Mouse (Mus musculus): ENCODE data around the gene Edc3. TPM values are rescaled to one million over a fixed set of nuclear protein-coding genes. Genes with fewer than 3 reads are reported as not detected.

Gene Edc3
- polyA plus RNA-seq, 1 experiment, result 2.8 TPM

GRCm38 (mm10) chr9:57723315-57723715, 15.0 kb downstream of the Edc3 start:
- H3K9me3 ChIP-seq, result 0 out of 2 replicates have a peak, but pooled peaks cover 4% of the 10 kb centered on the region
- peaks cover 97% of the 10 kb centered on the region for H3K36me3 ChIP-seq (replicated peaks; ENCODE audit: low read length)
- TF ChIP-seq FLI1 (IDR thresholded peaks at IDR 0.05; ENCODE audit: low read length) (no peak), GATA1 (IDR thresholded peaks at IDR 0.05; ENCODE audit: borderline replicate concordance, low read length) (no peak)
- H3K4me1 ChIP-seq, result peaks cover 35% of the 10 kb centered on the region
- no peaks in the 10 kb centered on the region for H3K27me3 ChIP-seq (replicated peaks)
- no peak overlapping the region for H3K4me3 ChIP-seq (replicated peaks)

GRCm38 (mm10) chr9:57723796-57724195, 15.5 kb downstream of the Edc3 start:
- no peaks in the 10 kb centered on the region for H3K27me3 ChIP-seq (replicated peaks)
- no peak overlapping the region for H3K4me3 ChIP-seq (replicated peaks)
- H3K36me3 ChIP-seq (replicated peaks; ENCODE audit: low read length), result peaks cover 94% of the 10 kb centered on the region
- 0 out of 2 replicates have a peak, but pooled peaks cover 5% of the 10 kb centered on the region for H3K9me3 ChIP-seq
- H3K4me1 ChIP-seq, result peaks cover 36% of the 10 kb centered on the region
- TF ChIP-seq FLI1 (IDR thresholded peaks at IDR 0.05; ENCODE audit: low read length) (no peak), GATA1 (IDR thresholded peaks at IDR 0.05; ENCODE audit: borderline replicate concordance, low read length) (no peak)

- TF ChIP-seq FLI1 (IDR thresholded peaks at IDR 0.05; ENCODE audit: low read length), result no peak
- no peak for TF ChIP-seq GATA1 (IDR thresholded peaks at IDR 0.05; ENCODE audit: borderline replicate concordance, low read length)
- Histone ChIP-seq H3K36me3 (replicated peaks; ENCODE audit: low read length) (peaks cover 94% of the 10 kb centered on the region), H3K4me3 (replicated peaks) (no peak overlapping the region), H3K4me1 (peaks cover 45% of the 10 kb centered on the region), H3K27me3 (replicated peaks) (no peaks in the 10 kb centered on the region), H3K9me3 (0 out of 2 replicates have a peak, but pooled peaks cover 5% of the 10 kb centered on the region)
These were observed 16.4 kb downstream of the Edc3 start for GRCm38 (mm10) chr9:57724701-57725100.

- TF ChIP-seq FLI1 (IDR thresholded peaks at IDR 0.05; ENCODE audit: low read length) (no peak), GATA1 (IDR thresholded peaks at IDR 0.05; ENCODE audit: borderline replicate concordance, low read length) (no peak)
- H3K4me1 ChIP-seq, result peaks cover 40% of the 10 kb centered on the region
- peaks cover 94% of the 10 kb centered on the region for H3K36me3 ChIP-seq (replicated peaks; ENCODE audit: low read length)
- H3K4me3 ChIP-seq (replicated peaks), result no peak overlapping the region
- H3K27me3 ChIP-seq (replicated peaks), result no peaks in the 10 kb centered on the region
- H3K9me3 ChIP-seq, result 0 out of 2 replicates have a peak, but pooled peaks cover 5% of the 10 kb centered on the region
These were observed 20.0 kb downstream of the Edc3 start for GRCm38 (mm10) chr9:57728312-57728711.

- no peaks in the 10 kb centered on the region for H3K27me3 ChIP-seq (replicated peaks)
- H3K4me3 ChIP-seq (replicated peaks), result no peak overlapping the region
- H3K9me3 ChIP-seq, result no peaks in the 10 kb centered on the region
- H3K4me1 ChIP-seq, result peaks cover 73% of the 10 kb centered on the region
- no peak for TF ChIP-seq GATA1 (IDR thresholded peaks at IDR 0.05; ENCODE audit: borderline replicate concordance, low read length)
- peaks cover 95% of the 10 kb centered on the region for H3K36me3 ChIP-seq (replicated peaks; ENCODE audit: low read length)
These were observed 25.3 kb downstream of the Edc3 start for GRCm38 (mm10) chr9:57733606-57734005.

GRCm38 (mm10) chr9:57739863-57740262, 31.5 kb downstream of the Edc3 start:
- no peak overlapping the region for H3K4me3 ChIP-seq (replicated peaks)
- H3K9me3 ChIP-seq, result no peaks in the 10 kb centered on the region
- TF ChIP-seq GATA1 (IDR thresholded peaks at IDR 0.05; ENCODE audit: borderline replicate concordance, low read length) (no peak), FLI1 (IDR thresholded peaks at IDR 0.05; ENCODE audit: low read length) (no peak)
- H3K4me1 ChIP-seq, result peaks cover 81% of the 10 kb centered on the region
- no peaks in the 10 kb centered on the region for H3K27me3 ChIP-seq (replicated peaks)
- peaks cover 98% of the 10 kb centered on the region for H3K36me3 ChIP-seq (replicated peaks; ENCODE audit: low read length)

- peaks cover 69% of the 10 kb centered on the region for H3K4me1 ChIP-seq
These were observed 36.2 kb downstream of the Edc3 start for GRCm38 (mm10) chr9:57744462-57745091.

GRCm38 (mm10) chr9:57747067-57747466, 38.7 kb downstream of the Edc3 start:
- TF ChIP-seq FLI1 (IDR thresholded peaks at IDR 0.05; ENCODE audit: low read length), result no peak
- no peak for TF ChIP-seq GATA1 (IDR thresholded peaks at IDR 0.05; ENCODE audit: borderline replicate concordance, low read length)
- Histone ChIP-seq H3K36me3 (replicated peaks; ENCODE audit: low read length) (peaks cover 100% of the 10 kb centered on the region), H3K4me1 (peaks cover 76% of the 10 kb centered on the region), H3K9me3 (peaks cover 18% of the 10 kb centered on the region), H3K27me3 (replicated peaks) (no peaks in the 10 kb centered on the region), H3K4me3 (replicated peaks) (no peak overlapping the region)

More at GRCm38 (mm10) chr9:57744462-57745091, 36.2 kb downstream of the Edc3 start:
- TF ChIP-seq FLI1 (IDR thresholded peaks at IDR 0.05; ENCODE audit: low read length) (no peak), GATA1 (IDR thresholded peaks at IDR 0.05; ENCODE audit: borderline replicate concordance, low read length) (no peak)
- peaks cover 100% of the 10 kb centered on the region for H3K36me3 ChIP-seq (replicated peaks; ENCODE audit: low read length)
- H3K9me3 ChIP-seq, result peaks cover 18% of the 10 kb centered on the region
- no peaks in the 10 kb centered on the region for H3K27me3 ChIP-seq (replicated peaks)
- H3K4me3 ChIP-seq (replicated peaks), result no peak overlapping the region

- H3K36me3 ChIP-seq (replicated peaks; ENCODE audit: low read length), result peaks cover 100% of the 10 kb centered on the region
- H3K4me3 ChIP-seq (replicated peaks), result no peak overlapping the region
- no peak for TF ChIP-seq FLI1 (IDR thresholded peaks at IDR 0.05; ENCODE audit: low read length)
- no peak for TF ChIP-seq GATA1 (IDR thresholded peaks at IDR 0.05; ENCODE audit: borderline replicate concordance, low read length)
- H3K4me1 ChIP-seq, result peaks cover 81% of the 10 kb centered on the region
- H3K9me3 ChIP-seq, result peaks cover 18% of the 10 kb centered on the region
- no peaks in the 10 kb centered on the region for H3K27me3 ChIP-seq (replicated peaks)
These were observed 39.8 kb downstream of the Edc3 start for GRCm38 (mm10) chr9:57748137-57748536.

- no peak for TF ChIP-seq GATA1 (IDR thresholded peaks at IDR 0.05; ENCODE audit: borderline replicate concordance, low read length)
- no peak for TF ChIP-seq FLI1 (IDR thresholded peaks at IDR 0.05; ENCODE audit: low read length)
- Histone ChIP-seq H3K27me3 (replicated peaks) (no peaks in the 10 kb centered on the region), H3K4me3 (replicated peaks) (no peak overlapping the region), H3K4me1 (peaks cover 82% of the 10 kb centered on the region), H3K9me3 (peaks cover 18% of the 10 kb centered on the region), H3K36me3 (replicated peaks; ENCODE audit: low read length) (peaks cover 100% of the 10 kb centered on the region)
These were observed 40.5 kb downstream of the Edc3 start for GRCm38 (mm10) chr9:57748831-57749230.
